8 mouse cellular contexts compared by ENCODE assay signal in genomic region chr4:82538815-82539214, GRCm38 (mm10).
A peak's percentile ranks its signal among the peaks of the same experiment; 100 is the strongest.
DNase-seq lines count a peak whose midpoint lies in the region; ATAC-seq lines count a peak whose summit lies in the region.

No protein-coding gene starts in this region.

- ATAC-seq in embryonic facial prominence, embryonic 12.5 days (ENCODE audit: insufficient number of reproducible peaks, insufficient read depth, low FRiP score, low TSS enrichment) = no peak
- no peak for ATAC-seq in hindbrain, embryonic 13.5 days (ENCODE audit: low FRiP score)
- no peak for ATAC-seq in midbrain, embryonic 13.5 days

- H3K9me3 ChIP-seq in embryonic facial prominence, embryonic 12.5 days = no peaks in the 10 kb centered on the region
- H3K9me3 ChIP-seq in hindbrain, embryonic 13.5 days = no peaks in the 10 kb centered on the region
- no peaks in the 10 kb centered on the region for H3K9me3 ChIP-seq in midbrain, embryonic 13.5 days

- no peak overlapping the region for H3K27ac ChIP-seq in embryonic facial prominence, embryonic 12.5 days
- H3K27ac ChIP-seq in hindbrain, embryonic 13.5 days = peak overlapping the region; percentile 60
- H3K27ac ChIP-seq in midbrain, embryonic 13.5 days = peak overlapping the region; percentile 40; the same call in 1 of the 2 replicates

- peak; percentile 80 for DNase-seq in heart, adult 11 months
- no peak for DNase-seq in heart, postnatal 14 days
- DNase-seq in right cerebral cortex, postnatal 25 days = no peak
- DNase-seq in thymus, postnatal 14 days = no peak
- DNase-seq in kidney, postnatal 36 days = no peak

- H3K27me3 ChIP-seq in embryonic facial prominence, embryonic 12.5 days = peaks cover 7% of the 10 kb centered on the region; the same call in 1 of the 2 replicates
- peaks cover 59% of the 10 kb centered on the region for H3K27me3 ChIP-seq in hindbrain, embryonic 13.5 days
- peaks cover 69% of the 10 kb centered on the region for H3K27me3 ChIP-seq in midbrain, embryonic 13.5 days

- peak overlapping the region; percentile 65 for H3K4me2 ChIP-seq in embryonic facial prominence, embryonic 12.5 days (replicated peaks)
- H3K4me2 ChIP-seq in hindbrain, embryonic 13.5 days = peak overlapping the region; percentile 64
- peak overlapping the region; percentile 59 for H3K4me2 ChIP-seq in midbrain, embryonic 13.5 days (replicated peaks)

- intact Hi-C loops in heart, postnatal 14 days (cut with DNase I) = loop anchor here (1.0 to 2.0 kb wide), 2 partner anchors 27 to 34 kb away; no protein-coding TSS in a partner anchor

- peaks cover 19% of the 10 kb centered on the region for H3K4me1 ChIP-seq in embryonic facial prominence, embryonic 12.5 days
- H3K4me1 ChIP-seq in hindbrain, embryonic 13.5 days (replicated peaks) = peaks cover 62% of the 10 kb centered on the region
- H3K4me1 ChIP-seq in midbrain, embryonic 13.5 days (replicated peaks) = peaks cover 44% of the 10 kb centered on the region

- peak overlapping the region; percentile 38 for H3K4me3 ChIP-seq in embryonic facial prominence, embryonic 12.5 days
- H3K4me3 ChIP-seq in hindbrain, embryonic 13.5 days = peak overlapping the region; percentile 40
- peak overlapping the region; percentile 31 for H3K4me3 ChIP-seq in midbrain, embryonic 13.5 days (replicated peaks)

- 3% methylated on average over 9 of the region's 9 CpGs for WGBS in embryonic facial prominence, embryonic 12.5 days
- WGBS in hindbrain, embryonic 13.5 days = 5% methylated on average over 9 of the region's 9 CpGs
- WGBS in midbrain, embryonic 13.5 days = 4% methylated on average over 9 of the region's 9 CpGs

- H3K36me3 ChIP-seq in embryonic facial prominence, embryonic 12.5 days = no peaks in the 10 kb centered on the region
- H3K36me3 ChIP-seq in hindbrain, embryonic 13.5 days = no peaks in the 10 kb centered on the region
- H3K36me3 ChIP-seq in midbrain, embryonic 13.5 days = no peaks in the 10 kb centered on the region

- H3K9ac ChIP-seq in embryonic facial prominence, embryonic 12.5 days = peak overlapping the region; percentile 51; the same call in 1 of the 2 replicates
- H3K9ac ChIP-seq in hindbrain, embryonic 13.5 days = peak overlapping the region; percentile 74
- H3K9ac ChIP-seq in midbrain, embryonic 13.5 days (replicated peaks) = peak overlapping the region; percentile 65
